Mouse (Mus musculus) adrenal gland, adult 18-20 months (tissue): ENCODE measurements around the gene Gm21188. TPM values are rescaled to one million over a fixed set of nuclear protein-coding genes. Genes with fewer than 3 reads are reported as not detected.
"Not testable (repeated sequence)": the region's sequence is repeated elsewhere in the genome, so short reads cannot be mapped to it uniquely, and the experiment has no call there.

ENCODE experiments used
- DNase-seq, 2 experiments: peaks; one replicate each; pipeline ENCODE4 v3.0.0; 2021 to 2022; ENCODE audit warnings: low spot score in 2 of 2
- total RNA-seq, 2 experiments: library from RNA; stranded (reverse); gene quantifications; 1 replicate in 1 of 2; 2 replicates in 1 of 2; pipeline ENCODE4 v1.2.3; 2021

Gm21188 gene
- total RNA-seq, 2 experiments from 2014 or later, result 0.58 TPM; not detected in 1

GRCm38 (mm10) chr13:120027368-120027767 is 24.6 kb downstream of the Gm21188 start:
- peak in 1 of 2 experiments; percentile 2 for DNase-seq

GRCm38 (mm10) chr13:120026911-120027310 is 25.1 kb downstream of the Gm21188 start, which contains the start of gene Gm36079:
Gm36079 (minus strand) TSS chr13:120027011.
- DNase-seq, result not testable (repeated sequence)

GRCm38 (mm10) chr13:120026373-120026772 is 25.6 kb downstream of the Gm21188 start:
- not testable (repeated sequence) for DNase-seq

GRCm38 (mm10) chr13:120025576-120025975 is 26.4 kb downstream of the Gm21188 start:
- DNase-seq, result peak; percentile 2 to 21

- not testable (repeated sequence) for DNase-seq
These were observed 27.0 kb downstream of the Gm21188 start for GRCm38 (mm10) chr13:120025004-120025403.

- DNase-seq, result not testable (repeated sequence)
These were observed 27.4 kb downstream of the Gm21188 start for GRCm38 (mm10) chr13:120024581-120024980.

GRCm38 (mm10) chr13:120021477-120021876 is 30.5 kb downstream of the Gm21188 start:
- DNase-seq, result peak in 1 of 2 experiments; percentile 3

GRCm38 (mm10) chr13:120015348-120016007 is 36.5 kb downstream of the Gm21188 start:
- not testable (repeated sequence) for DNase-seq

GRCm38 (mm10) chr13:120013962-120014361 is 38.0 kb downstream of the Gm21188 start:
- not testable (repeated sequence) for DNase-seq

- not testable (repeated sequence) for DNase-seq
These were observed 38.5 kb downstream of the Gm21188 start for GRCm38 (mm10) chr13:120013544-120013943.

GRCm38 (mm10) chr13:120010068-120010467 is 41.9 kb downstream of the Gm21188 start:
- DNase-seq, result not testable (repeated sequence)

- DNase-seq, result not testable (repeated sequence)
These were observed 52.8 kb downstream of the Gm21188 start for GRCm38 (mm10) chr13:119999215-119999614.

- not testable (repeated sequence) for DNase-seq
These were observed 53.4 kb downstream of the Gm21188 start for GRCm38 (mm10) chr13:119998442-119999086.

GRCm38 (mm10) chr13:119991917-119992496 is 60.0 kb downstream of the Gm21188 start:
- DNase-seq, result not testable (repeated sequence)

- DNase-seq, result not testable (repeated sequence)
These were observed 60.7 kb downstream of the Gm21188 start for GRCm38 (mm10) chr13:119991264-119991663.

Other genes starting within 250 kb of the Gm21188 start
- gene AF067063, start 222.0 kb downstream of the Gm21188 start, total RNA-seq, result not detected
- gene D13Ertd608e, start 216.2 kb downstream of the Gm21188 start, total RNA-seq, result not detected
- gene Tcstv1, start 157.4 kb downstream of the Gm21188 start, total RNA-seq, result not detected
- gene Gm21761, start 122.9 kb downstream of the Gm21188 start, total RNA-seq, result not detected
- gene B020031M17Rik, start 101.4 kb downstream of the Gm21188 start, total RNA-seq, result not detected
- not detected for gene Gm36079, start 25.2 kb downstream of the Gm21188 start, total RNA-seq
- not detected for gene Gm20767, start 88.1 kb upstream of the Gm21188 start, total RNA-seq
- not detected for gene Gm21818, start 120.2 kb upstream of the Gm21188 start, total RNA-seq
- not detected for gene Gm21762, start 163.8 kb upstream of the Gm21188 start, total RNA-seq
- not detected for gene Gm21731, start 186.9 kb upstream of the Gm21188 start, total RNA-seq
- not detected for gene AF067061, start 210.9 kb upstream of the Gm21188 start, total RNA-seq
- gene BC147527, start 248.2 kb upstream of the Gm21188 start, total RNA-seq, result under 1 TPM in 1 of 2 experiments, not detected in 1; 0.35 TPM